Mouse (Mus musculus): ENCODE measurements around the gene Mblac2. TPM values are rescaled to one million over a fixed set of nuclear protein-coding genes. Genes with fewer than 3 reads are reported as not detected.

The Mblac2 gene
- 3.8 and 4.2 TPM in 2 replicates for polyA plus RNA-seq (2012; rRNA removed)

GRCm38 (mm10) chr13:81710775-81711545 lies at the start of gene Mblac2, which contains the start of gene Polr3g:
Mblac2 (plus strand) TSS chr13:81711341.
Polr3g (minus strand) TSS chr13:81711013.
- Histone ChIP-seq H3K27ac (ENCODE audit: control insufficient read depth, insufficient read depth, low read length) (peak within 1 kb of the TSS; percentile 66), H3K27me3 (ENCODE audit: control insufficient read depth, insufficient read depth, low read length) (no peaks in the 10 kb centered on the region), H3K36me3 (ENCODE audit: control insufficient read depth, insufficient read depth, low read length) (no peaks in the 10 kb centered on the region), H3K4me1 (replicated peaks; ENCODE audit: control insufficient read depth, insufficient read depth, low read length) (peaks cover 10% of the 10 kb centered on the region), H3K4me3 (ENCODE audit: control insufficient read depth, insufficient read depth, low read length) (peak within 1 kb of the TSS; percentile 79)
- 0 out of 2 replicates have a peak, but pooled peaks have one; percentile 45 for TF ChIP-seq CTCF (IDR thresholded peaks at IDR 0.05; ENCODE audit: borderline replicate concordance, control insufficient read depth, extremely low read depth, insufficient read depth, low read length, poor library complexity)
- TF ChIP-seq POLR2A (IDR thresholded peaks at IDR 0.05; ENCODE audit: control insufficient read depth, extremely low read depth, insufficient read depth, low read length, poor library complexity): peak; percentile 69; the same call in 1 of the 2 replicates
- peak; percentile 99 for DNase-seq
- 0% methylated on average over 61 of the region's 61 CpGs for WGBS

GRCm38 (mm10) chr13:81663566-81664330 lies 47.4 kb upstream of the Mblac2 start:
- H3K27me3 ChIP-seq (ENCODE audit: control insufficient read depth, insufficient read depth, low read length): no peaks in the 10 kb centered on the region
- no peak for DNase-seq
- no peak overlapping the region for H3K27ac ChIP-seq (ENCODE audit: control insufficient read depth, insufficient read depth, low read length)
- H3K4me3 ChIP-seq (ENCODE audit: control insufficient read depth, insufficient read depth, low read length): no peak overlapping the region
- TF ChIP-seq CTCF (IDR thresholded peaks at IDR 0.05; ENCODE audit: borderline replicate concordance, control insufficient read depth, extremely low read depth, insufficient read depth, low read length, poor library complexity) (no peak), POLR2A (IDR thresholded peaks at IDR 0.05; ENCODE audit: control insufficient read depth, extremely low read depth, insufficient read depth, low read length, poor library complexity) (no peak)
- peaks cover 28% of the 10 kb centered on the region for H3K36me3 ChIP-seq (ENCODE audit: control insufficient read depth, insufficient read depth, low read length)
- peaks cover 6% of the 10 kb centered on the region; the same call in 1 of the 2 replicates for H3K4me1 ChIP-seq (replicated peaks; ENCODE audit: control insufficient read depth, insufficient read depth, low read length)
- WGBS: 95% methylated on average over 12 of the region's 12 CpGs

DNA sequence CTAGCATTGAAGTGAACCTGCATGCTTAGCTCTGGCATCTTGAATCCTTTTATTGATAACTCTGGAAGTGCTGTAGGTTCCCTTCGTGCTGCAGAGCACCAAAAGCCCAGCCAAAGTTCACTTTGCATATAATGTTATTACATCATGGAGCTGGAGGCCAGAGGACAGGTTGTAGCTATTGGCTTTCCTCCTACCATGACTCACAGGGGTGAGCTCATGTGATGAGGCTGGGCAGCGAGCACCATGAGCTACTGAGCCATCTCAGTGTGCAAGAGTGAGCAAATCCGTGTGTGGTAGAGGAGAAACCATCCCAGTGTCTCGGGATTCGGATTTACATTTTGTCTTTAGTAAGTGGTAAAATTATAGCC lies 46.8 kb upstream of the Mblac2 start:
- Histone ChIP-seq H3K27me3 (ENCODE audit: control insufficient read depth, insufficient read depth, low read length) (no peaks in the 10 kb centered on the region), H3K4me1 (replicated peaks; ENCODE audit: control insufficient read depth, insufficient read depth, low read length) (peaks cover 6% of the 10 kb centered on the region; the same call in 1 of the 2 replicates), H3K4me3 (ENCODE audit: control insufficient read depth, insufficient read depth, low read length) (no peak overlapping the region), H3K27ac (ENCODE audit: control insufficient read depth, insufficient read depth, low read length) (no peak overlapping the region), H3K36me3 (ENCODE audit: control insufficient read depth, insufficient read depth, low read length) (peaks cover 34% of the 10 kb centered on the region)
- no peak for DNase-seq
- 95% methylated on average over 5 of the region's 5 CpGs for WGBS
- TF ChIP-seq POLR2A (IDR thresholded peaks at IDR 0.05; ENCODE audit: control insufficient read depth, extremely low read depth, insufficient read depth, low read length, poor library complexity): no peak
- TF ChIP-seq CTCF (IDR thresholded peaks at IDR 0.05; ENCODE audit: borderline replicate concordance, control insufficient read depth, extremely low read depth, insufficient read depth, low read length, poor library complexity): no peak

DNA sequence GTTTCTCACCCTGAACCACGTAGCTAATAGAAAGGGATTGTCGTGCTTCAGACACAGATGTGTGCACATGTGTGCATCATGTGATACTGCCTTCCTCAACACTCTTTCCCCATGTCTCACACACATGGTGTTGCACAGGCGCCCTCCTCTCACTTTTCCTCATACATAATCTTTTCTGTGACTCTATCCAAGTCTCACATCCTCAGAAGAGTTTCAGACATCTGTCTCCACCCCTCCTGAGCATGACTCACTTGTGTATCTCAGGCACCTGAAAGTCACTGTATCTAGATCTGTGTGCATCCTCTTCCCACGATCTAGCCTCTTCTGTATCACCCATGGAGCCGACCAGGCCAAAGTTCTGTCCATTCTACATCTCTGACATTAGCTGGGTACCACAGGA lies 43.4 kb upstream of the Mblac2 start:
- Histone ChIP-seq H3K4me1 (replicated peaks; ENCODE audit: control insufficient read depth, insufficient read depth, low read length) (no peaks in the 10 kb centered on the region), H3K27me3 (ENCODE audit: control insufficient read depth, insufficient read depth, low read length) (no peaks in the 10 kb centered on the region), H3K4me3 (ENCODE audit: control insufficient read depth, insufficient read depth, low read length) (no peak overlapping the region), H3K36me3 (ENCODE audit: control insufficient read depth, insufficient read depth, low read length) (peaks cover 46% of the 10 kb centered on the region), H3K27ac (ENCODE audit: control insufficient read depth, insufficient read depth, low read length) (no peak overlapping the region)
- TF ChIP-seq POLR2A (IDR thresholded peaks at IDR 0.05; ENCODE audit: control insufficient read depth, extremely low read depth, insufficient read depth, low read length, poor library complexity) (no peak), CTCF (IDR thresholded peaks at IDR 0.05; ENCODE audit: borderline replicate concordance, control insufficient read depth, extremely low read depth, insufficient read depth, low read length, poor library complexity) (no peak)
- DNase-seq: no peak
- 95% methylated on average over 5 of the region's 5 CpGs for WGBS

- Histone ChIP-seq H3K4me3 (ENCODE audit: control insufficient read depth, insufficient read depth, low read length) (no peak overlapping the region), H3K27me3 (ENCODE audit: control insufficient read depth, insufficient read depth, low read length) (no peaks in the 10 kb centered on the region), H3K4me1 (replicated peaks; ENCODE audit: control insufficient read depth, insufficient read depth, low read length) (peaks cover 11% of the 10 kb centered on the region), H3K36me3 (ENCODE audit: control insufficient read depth, insufficient read depth, low read length) (peaks cover 9% of the 10 kb centered on the region), H3K27ac (ENCODE audit: control insufficient read depth, insufficient read depth, low read length) (no peak overlapping the region)
- TF ChIP-seq CTCF (IDR thresholded peaks at IDR 0.05; ENCODE audit: borderline replicate concordance, control insufficient read depth, extremely low read depth, insufficient read depth, low read length, poor library complexity) (no peak), POLR2A (IDR thresholded peaks at IDR 0.05; ENCODE audit: control insufficient read depth, extremely low read depth, insufficient read depth, low read length, poor library complexity) (no peak)
- DNase-seq: no peak
- 51% methylated on average over 8 of the region's 8 CpGs for WGBS
Observed at GRCm38 (mm10) chr13:81675333-81675732, 35.8 kb upstream of the Mblac2 start.

DNA sequence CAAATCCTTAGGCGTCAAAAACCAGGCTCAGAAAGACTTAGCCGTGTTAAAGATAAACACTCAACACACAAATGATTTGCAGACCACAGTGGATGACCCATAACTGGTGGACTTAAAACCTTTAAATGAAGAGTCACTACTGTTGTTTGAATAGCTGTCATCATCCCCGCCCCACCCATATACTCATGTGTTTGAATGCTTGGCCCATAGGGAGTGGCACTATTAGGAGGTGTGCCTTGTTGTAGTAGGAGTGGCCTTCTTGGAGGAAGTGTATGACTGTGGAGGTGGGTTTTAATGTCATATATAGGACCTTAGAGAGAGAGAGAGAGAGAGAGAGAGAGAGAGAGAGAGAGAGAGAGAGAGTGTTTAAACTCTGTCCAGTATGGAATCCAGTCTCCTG lies 28.0 kb upstream of the Mblac2 start:
- DNase-seq: no peak
- H3K4me1 ChIP-seq (replicated peaks; ENCODE audit: control insufficient read depth, insufficient read depth, low read length): no peaks in the 10 kb centered on the region
- no peak overlapping the region for H3K4me3 ChIP-seq (ENCODE audit: control insufficient read depth, insufficient read depth, low read length)
- no peak overlapping the region for H3K27ac ChIP-seq (ENCODE audit: control insufficient read depth, insufficient read depth, low read length)
- over 99% methylated on average over 3 of the region's 3 CpGs for WGBS
- TF ChIP-seq POLR2A (IDR thresholded peaks at IDR 0.05; ENCODE audit: control insufficient read depth, extremely low read depth, insufficient read depth, low read length, poor library complexity) (no peak), CTCF (IDR thresholded peaks at IDR 0.05; ENCODE audit: borderline replicate concordance, control insufficient read depth, extremely low read depth, insufficient read depth, low read length, poor library complexity) (no peak)
- H3K27me3 ChIP-seq (ENCODE audit: control insufficient read depth, insufficient read depth, low read length): no peaks in the 10 kb centered on the region
- H3K36me3 ChIP-seq (ENCODE audit: control insufficient read depth, insufficient read depth, low read length): no peaks in the 10 kb centered on the region
